Mouse (Mus musculus) hindbrain, embryonic 16.5 days (tissue): ENCODE data around the gene Nhsl2. TPM values are rescaled to one million over a fixed set of nuclear protein-coding genes. Genes with fewer than 3 reads are reported as not detected.
"Not testable (repeated sequence)": the region's sequence is repeated elsewhere in the genome, so short reads cannot be mapped to it uniquely, and the experiment has no call there.

Experiments used
- ATAC-seq: fragments of 200-750 bp; cut with Nextera tagmentation; 2 replicates; pipeline ENCODE4 v1.8.0; 2017; ENCODE audit warnings: moderate TSS enrichment, moderate library complexity
- H3K27ac ChIP-seq: fragments of 300-500 bp; sonication (generic); 2 replicates; pipeline ENCODE4 v1.5.1; 2014; ENCODE audit warnings: low read depth, mild to moderate bottlenecking, control low read depth, low read length, moderate library complexity
- H3K27me3 ChIP-seq: fragments of 300-500 bp; sonication (generic); replicated peaks from 2 replicates; pipeline ENCODE4 v1.6.1; 2014; ENCODE audit warnings: low read length; ENCODE audit not compliant: control insufficient read depth, insufficient read depth
- H3K36me3 ChIP-seq: fragments of 300-500 bp; sonication (generic); 2 replicates; pipeline ENCODE4 v1.6.1; 2014; ENCODE audit warnings: mild to moderate bottlenecking, low read length, moderate library complexity, mixed read lengths; ENCODE audit not compliant: control insufficient read depth, insufficient read depth
- H3K4me1 ChIP-seq: fragments of 300-500 bp; sonication (generic); 2 replicates; pipeline ENCODE4 v1.6.1; 2014; ENCODE audit warnings: low read depth, low read length; ENCODE audit not compliant: control insufficient read depth, insufficient read depth
- H3K4me2 ChIP-seq: fragments of 300-500 bp; sonication (generic); 2 replicates; pipeline ENCODE4 v1.6.1; 2014; ENCODE audit warnings: mild to moderate bottlenecking, low read length, control low read depth, moderate library complexity
- H3K4me3 ChIP-seq: fragments of 300-500 bp; sonication (generic); 2 replicates; pipeline ENCODE4 v1.5.1; 2014; ENCODE audit warnings: mild to moderate bottlenecking, low read length, control low read depth, moderate library complexity
- H3K9ac ChIP-seq: fragments of 300-500 bp; sonication (generic); 2 replicates; pipeline ENCODE4 v1.6.1; 2014; ENCODE audit warnings: low read depth, mild to moderate bottlenecking, control low read depth, low read length, moderate library complexity
- H3K9me3 ChIP-seq: fragments of 300-500 bp; sonication (generic); 2 replicates; pipeline ENCODE4 v1.6.1; 2014; ENCODE audit warnings: mild to moderate bottlenecking, low read length, moderate library complexity; ENCODE audit not compliant: control insufficient read depth
- WGBS: fragments of 180-500 bp; shearing (Covaris S2); extraction: QIAGEN DNeasy Blood & Tissue Kit; methylation state at CpG from one replicate; pipeline ENCODE4 v1.1.7; 2014; 5-methylcytosine and 5-hydroxymethylcytosine counted together
- polyA plus RNA-seq: library from polyadenylated mRNA; unstranded; fragments of >200 nt; fragmentation: Nextera tagmentation; extraction: Ambion mirVana; gene quantifications from 2 replicates; pipeline ENCODE4 v1.2.1, GENCODE M21; 2015

Gene Nhsl2
- polyA plus RNA-seq, 1 experiment from 2014 or later, result 7.6 TPM

DNA sequence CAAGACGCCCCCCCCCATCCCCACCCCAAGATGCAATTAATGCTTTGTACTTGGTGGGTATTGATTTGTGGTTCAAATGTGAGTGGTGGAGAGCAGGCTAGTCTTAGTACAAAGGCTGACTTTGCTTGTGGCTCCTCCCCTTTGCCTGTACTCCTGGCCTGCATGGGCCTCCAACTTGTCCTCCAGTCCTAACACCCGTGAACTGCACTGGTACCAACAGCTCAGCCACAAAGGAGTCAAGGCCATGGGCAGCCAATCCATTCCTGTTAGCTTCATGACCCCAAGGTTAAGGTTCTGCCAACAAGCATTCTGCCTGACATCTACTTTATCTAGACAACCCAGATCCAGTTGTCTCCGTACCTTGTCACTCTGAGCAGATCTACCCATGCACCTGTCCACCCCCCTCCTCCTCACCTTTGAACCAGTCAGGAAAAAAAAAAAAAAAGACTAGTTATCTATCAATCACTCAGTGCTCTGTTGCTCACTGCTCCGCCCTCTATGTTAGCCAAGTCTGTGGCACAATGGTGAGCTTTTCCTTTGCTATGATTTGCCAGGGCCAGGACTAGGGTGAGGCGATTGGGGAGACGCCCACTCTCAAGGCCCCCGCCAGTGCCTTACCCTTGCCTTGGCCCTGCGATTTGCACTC is 236.7 kb downstream of the Nhsl2 start:
- Histone ChIP-seq H3K27me3 (no peaks in the 10 kb centered on the region; the same call in 1 of the 2 replicates), H3K9me3 (no peaks in the 10 kb centered on the region), H3K4me1 (peaks cover 6% of the 10 kb centered on the region; the same call in 1 of the 2 replicates), H3K4me2 (no peak overlapping the region), H3K9ac (no peak overlapping the region), H3K36me3 (no peaks in the 10 kb centered on the region), H3K4me3 (no peak overlapping the region), H3K27ac (no peak overlapping the region)
- 78% methylated on average over 8 of the region's 8 CpGs for WGBS
- ATAC-seq, result no peak

- Histone ChIP-seq H3K27me3 (no peaks in the 10 kb centered on the region; the same call in 1 of the 2 replicates), H3K9ac (no peak overlapping the region), H3K4me2 (no peak overlapping the region), H3K36me3 (no peaks in the 10 kb centered on the region), H3K4me1 (no peaks in the 10 kb centered on the region), H3K4me3 (no peak overlapping the region), H3K27ac (no peak overlapping the region), H3K9me3 (no peaks in the 10 kb centered on the region)
- no peak for ATAC-seq
- WGBS, result 89% methylated on average over 3 of the region's 3 CpGs
Measured at GRCm38 (mm10) chrX:102090605-102091004, 241.4 kb downstream of the Nhsl2 start.

- Histone ChIP-seq H3K4me1 (no peaks in the 10 kb centered on the region), H3K36me3 (no peaks in the 10 kb centered on the region), H3K9ac (no peak overlapping the region), H3K9me3 (no peaks in the 10 kb centered on the region), H3K27me3 (no peaks in the 10 kb centered on the region), H3K4me2 (no peak overlapping the region), H3K27ac (no peak overlapping the region), H3K4me3 (no peak overlapping the region)
- WGBS, result 80% methylated on average over 7 of the region's 7 CpGs
- ATAC-seq, result no peak
Measured at GRCm38 (mm10) chrX:102094381-102094904, 245.3 kb downstream of the Nhsl2 start.

DNA sequence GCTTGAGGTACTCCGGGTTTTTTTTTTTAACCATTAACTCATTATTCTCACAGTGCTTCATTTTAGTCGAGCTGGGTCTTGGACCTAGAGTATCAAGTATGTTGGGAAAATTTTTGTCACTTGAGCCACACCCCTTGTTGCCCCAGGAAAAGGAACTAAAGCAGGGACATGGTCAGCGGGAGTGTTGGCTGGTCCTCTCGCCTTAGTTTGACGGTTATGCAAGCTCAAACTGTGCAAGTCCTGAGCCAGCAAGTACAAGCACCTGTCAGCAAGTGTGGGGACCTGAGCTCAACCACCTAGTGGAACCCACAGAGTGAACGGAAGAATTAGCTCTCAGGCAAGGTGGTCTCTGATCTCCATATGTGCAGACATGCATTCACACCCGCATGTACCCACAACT is 252.7 kb downstream of the Nhsl2 start:
- H3K9ac ChIP-seq, result no peak overlapping the region
- H3K27ac ChIP-seq, result no peak overlapping the region
- no peaks in the 10 kb centered on the region for H3K4me1 ChIP-seq
- no peaks in the 10 kb centered on the region for H3K9me3 ChIP-seq
- 61% methylated on average over 7 of the region's 7 CpGs for WGBS
- H3K36me3 ChIP-seq, result no peaks in the 10 kb centered on the region
- ATAC-seq, result no peak
- H3K4me3 ChIP-seq, result no peak overlapping the region
- no peak overlapping the region for H3K4me2 ChIP-seq
- H3K27me3 ChIP-seq, result no peaks in the 10 kb centered on the region; the same call in none of the 2 replicates

GRCm38 (mm10) chrX:102103830-102104229 is 254.6 kb downstream of the Nhsl2 start:
- ATAC-seq, result not testable (repeated sequence)

DNA sequence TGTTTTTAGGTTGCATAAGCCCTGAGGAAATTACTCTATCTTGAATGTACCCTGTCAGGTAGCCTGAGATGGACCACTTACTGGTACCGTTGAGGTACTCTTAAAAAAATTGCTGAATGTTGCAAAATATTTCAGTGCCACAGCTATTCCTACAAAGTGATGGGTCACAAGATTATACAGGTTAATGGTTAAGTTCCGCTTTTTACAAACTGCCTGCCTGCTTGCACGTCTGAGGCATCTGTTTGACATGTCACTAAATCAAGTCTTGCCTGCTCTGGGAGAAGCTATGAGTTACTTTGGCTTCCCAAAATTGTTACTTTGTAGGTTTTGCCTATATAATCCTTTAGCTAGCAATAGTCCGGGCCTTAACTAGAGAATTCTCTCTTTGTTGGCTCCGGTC is 260.2 kb downstream of the Nhsl2 start:
- not testable (repeated sequence) for H3K4me3 ChIP-seq, H3K9me3 ChIP-seq, H3K27ac ChIP-seq, H3K27me3 ChIP-seq, H3K4me2 ChIP-seq, ATAC-seq, H3K36me3 ChIP-seq, H3K9ac ChIP-seq, H3K4me1 ChIP-seq
- WGBS, result 83% methylated on average over 5 of the region's 5 CpGs

More at GRCm38 (mm10) chrX:102103830-102104229, 254.6 kb downstream of the Nhsl2 start:
- H3K4me2 ChIP-seq, H3K4me1 ChIP-seq, H3K4me3 ChIP-seq, H3K27me3 ChIP-seq, H3K27ac ChIP-seq, H3K9me3 ChIP-seq, H3K9ac ChIP-seq, H3K36me3 ChIP-seq: not testable (repeated sequence)
- 78% methylated on average over 2 of the region's 2 CpGs for WGBS

DNA sequence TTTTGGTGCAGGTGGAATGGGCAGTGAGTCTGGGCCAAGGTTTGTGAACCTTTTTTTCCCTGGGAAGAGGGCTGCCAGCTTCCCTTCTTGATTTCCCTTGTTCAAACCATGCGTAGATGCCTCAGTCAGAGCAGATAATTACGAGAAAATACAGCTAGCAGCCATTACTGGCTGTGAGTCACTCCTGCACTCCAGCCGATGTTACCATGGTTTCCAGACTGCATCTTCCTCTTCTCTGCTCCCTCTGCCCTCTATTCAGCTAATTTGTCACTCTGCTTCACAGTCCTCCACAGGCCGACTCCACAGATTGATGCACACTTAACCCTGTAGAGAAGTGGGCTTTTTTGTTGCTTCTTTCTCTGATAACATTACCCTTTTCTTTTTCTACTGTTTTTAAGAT is 266.5 kb downstream of the Nhsl2 start:
- H3K27me3 ChIP-seq, result no peaks in the 10 kb centered on the region
- H3K9me3 ChIP-seq, result no peaks in the 10 kb centered on the region
- 28% methylated on average over 4 of the region's 4 CpGs for WGBS
- H3K4me1 ChIP-seq, result no peaks in the 10 kb centered on the region; the same call in 1 of the 2 replicates
- peak overlapping the region; percentile 41; the same call in 1 of the 2 replicates for H3K27ac ChIP-seq
- H3K9ac ChIP-seq, result no peak overlapping the region
- no peak overlapping the region for H3K4me3 ChIP-seq
- no peak for ATAC-seq
- no peaks in the 10 kb centered on the region for H3K36me3 ChIP-seq
- no peak overlapping the region for H3K4me2 ChIP-seq

- Histone ChIP-seq H3K27ac (peak within 1 kb of the TSS; percentile 66; the same call in 1 of the 2 replicates), H3K4me2 (peak within 1 kb of the TSS; percentile 66), H3K9me3 (no peaks in the 10 kb centered on the region), H3K36me3 (no peaks in the 10 kb centered on the region), H3K27me3 (no peaks in the 10 kb centered on the region), H3K4me1 (no peaks in the 10 kb centered on the region; the same call in 1 of the 2 replicates), H3K9ac (peak within 1 kb of the TSS; percentile 66), H3K4me3 (peak within 1 kb of the TSS; percentile 57)
- WGBS, result 19% methylated on average over 30 of the region's 30 CpGs
- peak; percentile 99 for ATAC-seq
Measured at GRCm38 (mm10) chrX:102119042-102119864, 270.1 kb downstream of the Nhsl2 start, which contains the start of gene Pin4. Gene Pin4 (plus strand): TSS chrX:102119447.

DNA sequence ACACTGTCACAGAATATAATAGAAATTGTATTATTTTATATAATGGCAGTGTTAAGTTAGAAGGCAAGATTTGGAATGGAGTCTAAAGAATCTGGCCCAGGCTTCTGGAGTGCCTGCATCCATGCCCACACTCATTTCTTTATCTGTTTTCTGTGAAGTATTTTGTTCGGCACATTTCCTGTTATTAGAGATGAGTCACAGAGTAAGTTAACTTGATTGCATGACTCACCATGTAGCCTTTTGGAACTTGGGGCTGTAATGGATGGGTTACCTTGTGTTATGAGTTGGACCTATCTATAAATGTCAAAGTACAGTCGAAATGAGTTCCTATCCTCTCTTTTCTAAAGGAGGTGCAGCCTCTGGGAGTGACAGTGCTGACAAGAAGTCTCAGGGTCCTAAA is 272.1 kb downstream of the Nhsl2 start:
- Histone ChIP-seq H3K9me3 (no peaks in the 10 kb centered on the region), H3K27me3 (no peaks in the 10 kb centered on the region), H3K4me1 (no peaks in the 10 kb centered on the region; the same call in 1 of the 2 replicates), H3K4me3 (no peak overlapping the region), H3K4me2 (no peak overlapping the region), H3K27ac (no peak overlapping the region), H3K36me3 (no peaks in the 10 kb centered on the region), H3K9ac (no peak overlapping the region)
- 94% methylated on average over 2 of the region's 2 CpGs for WGBS
- no peak for ATAC-seq
